Comparison of ENCODE assay signal across 8 mouse cellular contexts in the genomic region with DNA sequence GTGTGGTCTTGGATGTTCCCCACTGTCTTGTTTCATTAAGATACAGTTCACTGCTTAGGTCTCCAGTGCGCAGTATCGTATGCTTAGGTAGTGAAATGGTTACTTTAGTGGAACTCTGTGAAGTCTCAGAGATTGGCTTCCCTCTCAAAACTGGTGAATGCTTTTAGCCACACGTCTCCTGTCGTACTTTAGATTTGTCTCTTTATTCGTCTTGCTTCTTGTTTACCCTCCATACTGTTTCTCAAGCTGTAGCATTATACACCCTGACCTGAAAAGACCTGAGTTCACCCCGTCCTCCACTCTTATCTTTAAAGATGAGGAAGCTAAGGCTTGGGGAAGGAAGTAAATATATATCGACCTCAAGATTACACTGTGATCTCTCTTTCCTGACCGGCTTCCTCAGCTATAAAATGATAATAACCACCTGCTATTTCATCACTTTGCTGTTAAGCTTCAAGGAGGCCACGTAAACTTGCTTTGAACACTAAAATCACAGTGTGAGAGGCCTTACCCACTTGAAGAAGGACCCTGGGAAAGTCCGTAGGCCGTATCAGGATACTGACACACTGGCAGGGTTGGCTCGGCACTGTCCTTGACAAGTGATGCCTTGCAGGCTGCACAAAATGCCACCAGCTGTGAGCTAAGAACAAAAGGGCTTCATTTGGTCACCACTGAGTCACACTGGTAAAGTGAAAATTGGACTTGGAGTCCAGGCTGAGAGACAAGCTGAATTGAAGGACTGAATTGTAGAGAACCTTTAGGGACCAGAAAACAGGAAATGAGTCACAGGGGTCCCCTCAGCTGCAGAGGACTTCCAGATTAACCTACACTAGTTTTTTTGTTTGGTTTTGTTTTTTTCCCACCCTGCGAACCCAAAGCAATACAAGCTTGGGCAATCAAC. TPM values are rescaled to one million over a fixed set of nuclear protein-coding genes. Genes with fewer than 3 reads are reported as not detected.
DNase-seq lines count a peak whose midpoint lies in the region; ATAC-seq and TF ChIP-seq lines count a peak whose summit lies in the region.

No protein-coding gene starts in this region.

- peaks cover 23% of the 10 kb centered on the region for H3K36me3 ChIP-seq in thymus, adult 2 months (ENCODE audit: control insufficient read depth, insufficient read depth, low read length)
- peaks cover 16% of the 10 kb centered on the region for H3K36me3 ChIP-seq in intestine, embryonic 16.5 days (ENCODE audit: control insufficient read depth, insufficient read depth, low read length)
- H3K36me3 ChIP-seq in neural tube, embryonic 15.5 days, result peaks cover 56% of the 10 kb centered on the region

- peaks cover 22% of the 10 kb centered on the region for H3K4me1 ChIP-seq in thymus, adult 2 months (replicated peaks; ENCODE audit: control insufficient read depth, insufficient read depth, low read length)
- H3K4me1 ChIP-seq in intestine, embryonic 16.5 days (ENCODE audit: control insufficient read depth, insufficient read depth, low read length), result peaks cover 18% of the 10 kb centered on the region
- H3K4me1 ChIP-seq in neural tube, embryonic 15.5 days, result peaks cover 25% of the 10 kb centered on the region

- ATAC-seq in intestine, embryonic 16.5 days, result peak; percentile 21; the same call in 1 of the 2 replicates
- ATAC-seq in neural tube, embryonic 15.5 days (ENCODE audit: low FRiP score), result no peak

- H3K9ac ChIP-seq in intestine, embryonic 16.5 days (ENCODE audit: low read depth, low read length), result peak overlapping the region; percentile 98
- peak overlapping the region; percentile 91; the same call in 1 of the 2 replicates for H3K9ac ChIP-seq in neural tube, embryonic 15.5 days (replicated peaks)

- 29% methylated on average over 13 of the region's 13 CpGs for WGBS in thymus, adult 2 months
- 54% methylated on average over 13 of the region's 13 CpGs for WGBS in intestine, embryonic 16.5 days
- WGBS in neural tube, embryonic 15.5 days, result 74% methylated on average over 13 of the region's 13 CpGs

- H3K27ac ChIP-seq in thymus, adult 2 months (ENCODE audit: control insufficient read depth, insufficient read depth, low read length), result peak overlapping the region; percentile 37
- H3K27ac ChIP-seq in intestine, embryonic 16.5 days (ENCODE audit: low read length), result peak overlapping the region; percentile 62
- peak overlapping the region; percentile 60 for H3K27ac ChIP-seq in neural tube, embryonic 15.5 days (replicated peaks)

- no peak for TF ChIP-seq CTCF in thymus, adult 2 months (IDR thresholded peaks at IDR 0.05; ENCODE audit: borderline replicate concordance, control insufficient read depth, extremely low read depth, insufficient read depth, low read length, poor library complexity)

- peak; percentile 18 for DNase-seq in cerebellum, adult 8-10 months
- no peak for DNase-seq in cerebellum, postnatal 36 days
- DNase-seq in thymus, adult 2 months, result no peak
- no peak for DNase-seq in thymus, postnatal 14 days
- no peak for DNase-seq in layer of hippocampus, postnatal 36 days
- no peak for DNase-seq in thymus, postnatal 10 days (ENCODE audit: low spot score in 2 of 2)

- peak overlapping the region; percentile 83 for H3K4me3 ChIP-seq in thymus, adult 2 months (ENCODE audit: control insufficient read depth, insufficient read depth, low read length)
- H3K4me3 ChIP-seq in intestine, embryonic 16.5 days (ENCODE audit: low read length), result peak overlapping the region; percentile 98
- H3K4me3 ChIP-seq in neural tube, embryonic 15.5 days (replicated peaks), result peak overlapping the region; percentile 97

- H3K9me3 ChIP-seq in intestine, embryonic 16.5 days (ENCODE audit: control insufficient read depth, low read length), result no peaks in the 10 kb centered on the region
- no peaks in the 10 kb centered on the region for H3K9me3 ChIP-seq in neural tube, embryonic 15.5 days (replicated peaks)

- TF ChIP-seq POLR2A in thymus, adult 2 months (IDR thresholded peaks at IDR 0.05; ENCODE audit: control insufficient read depth, extremely low read depth, insufficient read depth, low read length, poor library complexity), result no peak

- H3K27me3 ChIP-seq in thymus, adult 2 months (ENCODE audit: control insufficient read depth, insufficient read depth, low read length), result no peaks in the 10 kb centered on the region
- H3K27me3 ChIP-seq in intestine, embryonic 16.5 days (replicated peaks; ENCODE audit: control insufficient read depth, insufficient read depth, low read length), result no peaks in the 10 kb centered on the region
- H3K27me3 ChIP-seq in neural tube, embryonic 15.5 days (replicated peaks), result no peaks in the 10 kb centered on the region

- H3K4me2 ChIP-seq in intestine, embryonic 16.5 days (ENCODE audit: low read depth, low read length), result peak overlapping the region; percentile 79
- H3K4me2 ChIP-seq in neural tube, embryonic 15.5 days, result peak overlapping the region; percentile 86

RNA-seq across cellular contexts. Expression of a gene that starts 0.7 kb away (rescaled TPM):
- 214 and 224 TPM in 2 replicates for polyA plus RNA-seq in thymus, adult 2 months (2012; rRNA removed)
- 111 and 115 TPM in 2 replicates for polyA plus RNA-seq in intestine, embryonic 16.5 days (2015; fragmentation: Nextera tagmentation; extraction: Ambion mirVana)
- polyA plus RNA-seq in neural tube, embryonic 15.5 days (2015; fragmentation: Nextera tagmentation; extraction: Ambion mirVana), result 200 and 211 TPM in 2 replicates
- total RNA-seq in layer of hippocampus, postnatal 36 days (2021), result 100 to 1,000 TPM in 1 of 2 experiments, 10 to 100 TPM in 1; 93.4 to 106 TPM

RNA-seq across cellular contexts. Expression of a gene that starts 9.6 kb away (rescaled TPM):
- polyA plus RNA-seq in thymus, adult 2 months (2012; rRNA removed), result 37.0 and 38.4 TPM in 2 replicates
- polyA plus RNA-seq in intestine, embryonic 16.5 days (2015; fragmentation: Nextera tagmentation; extraction: Ambion mirVana), result 127 and 130 TPM in 2 replicates
- polyA plus RNA-seq in neural tube, embryonic 15.5 days (2015; fragmentation: Nextera tagmentation; extraction: Ambion mirVana), result 47.7 and 53.5 TPM in 2 replicates
- total RNA-seq in layer of hippocampus, postnatal 36 days (2021), result 10 to 100 TPM; 17.7 to 20.7 TPM

RNA-seq across cellular contexts. Expression of a gene that starts 13.9 kb away (rescaled TPM):
- 140 and 171 TPM in 2 replicates for polyA plus RNA-seq in thymus, adult 2 months (2012; rRNA removed)
- polyA plus RNA-seq in intestine, embryonic 16.5 days (2015; fragmentation: Nextera tagmentation; extraction: Ambion mirVana), result 41.3 and 47.2 TPM in 2 replicates
- 71.9 and 94.0 TPM in 2 replicates for polyA plus RNA-seq in neural tube, embryonic 15.5 days (2015; fragmentation: Nextera tagmentation; extraction: Ambion mirVana)
- total RNA-seq in layer of hippocampus, postnatal 36 days (2021), result 10 to 100 TPM; 87.4 to 89.4 TPM

RNA-seq across cellular contexts. Expression of a gene that starts 26.9 kb away (rescaled TPM):
- polyA plus RNA-seq in thymus, adult 2 months (2012; rRNA removed), result 46.4 and 53.1 TPM in 2 replicates
- 147 and 165 TPM in 2 replicates for polyA plus RNA-seq in intestine, embryonic 16.5 days (2015; fragmentation: Nextera tagmentation; extraction: Ambion mirVana)
- 68.2 and 68.9 TPM in 2 replicates for polyA plus RNA-seq in neural tube, embryonic 15.5 days (2015; fragmentation: Nextera tagmentation; extraction: Ambion mirVana)
- total RNA-seq in layer of hippocampus, postnatal 36 days (2021), result 10 to 100 TPM; 35.5 to 36.4 TPM

RNA-seq across cellular contexts. Expression of a gene that starts 48.4 kb away (rescaled TPM):
- polyA plus RNA-seq in thymus, adult 2 months (2012; rRNA removed), result 18.6 and 20.4 TPM in 2 replicates
- polyA plus RNA-seq in intestine, embryonic 16.5 days (2015; fragmentation: Nextera tagmentation; extraction: Ambion mirVana), result 34.8 and 35.6 TPM in 2 replicates
- polyA plus RNA-seq in neural tube, embryonic 15.5 days (2015; fragmentation: Nextera tagmentation; extraction: Ambion mirVana), result 23.3 and 28.7 TPM in 2 replicates
- total RNA-seq in layer of hippocampus, postnatal 36 days (2021), result 10 to 100 TPM; 28.7 to 30.3 TPM
